Mouse (Mus musculus): ENCODE measurements around the gene Tgif2. TPM values are rescaled to one million over a fixed set of nuclear protein-coding genes. Genes with fewer than 3 reads are reported as not detected.

The Tgif2 gene
- total and polyA plus RNA-seq, 3 experiments, result 16.9 to 43.3 TPM; not detected in 1

GRCm38 (mm10) chr2:156857835-156858234 lies 18.0 kb downstream of the Tgif2 start, which contains the start of gene 4930518I15Rik:
4930518I15Rik (minus strand) TSS chr2:156857946.
- H3K4me1 ChIP-seq (ENCODE audit: control insufficient read depth in 1 of 2, insufficient read depth in 2 of 2, low read length in 2 of 2), result peaks cover 0 to 4% of the 10 kb centered on the region in 2 experiments; a peak in 1 of 4 replicates
- TF ChIP-seq CHD2 (IDR thresholded peaks at IDR 0.05; ENCODE audit: low read length) (no peak), JUND (IDR thresholded peaks at IDR 0.05; ENCODE audit: low read depth, low read length) (no peak), TCF12 (IDR thresholded peaks at IDR 0.05; ENCODE audit: low read depth, low read length) (no peak), NRF1 (IDR thresholded peaks at IDR 0.05; ENCODE audit: insufficient read depth, low read depth, low read length, poor library complexity, severe bottlenecking) (no peak), GABPA (IDR thresholded peaks at IDR 0.05; ENCODE audit: low read depth, low read length) (no peak), NELFE (IDR thresholded peaks at IDR 0.05; ENCODE audit: low read depth, low read length) (no peak), CTCF (IDR thresholded peaks at IDR 0.05 in 2 of 3, conservative IDR thresholded peaks at IDR 0.05 in 1 of 3; ENCODE audit: control insufficient read depth in 1 of 3, insufficient read depth in 1 of 3, low read depth in 2 of 3, low read length in 3 of 3, poor library complexity in 1 of 3, severe bottlenecking in 1 of 3) (no peak)
- H3K9ac ChIP-seq (ENCODE audit: control insufficient read depth, low read depth, low read length, poor library complexity, severe bottlenecking), result no peak within 1 kb of the TSS
- no peaks in the 10 kb centered on the region for H3K9me3 ChIP-seq (replicated peaks; ENCODE audit: insufficient read depth, low read length)
- H3K79me2 ChIP-seq (ENCODE audit: control insufficient read depth, insufficient read depth, low read length, poor library complexity), result peaks cover 14% of the 10 kb centered on the region
- H3K4me3 ChIP-seq (ENCODE audit: control insufficient read depth in 1 of 2, insufficient read depth in 1 of 2, low read depth in 2 of 2, low read length in 2 of 2), result no peak within 1 kb of the TSS
- H3K36me3 ChIP-seq (ENCODE audit: control insufficient read depth in 1 of 2, insufficient read depth in 2 of 2, low read length in 2 of 2), result peaks cover 2 to 4% of the 10 kb centered on the region in 2 experiments; a peak in 3 of 4 replicates
- H3K27me3 ChIP-seq (ENCODE audit: control insufficient read depth in 1 of 2, insufficient read depth in 2 of 2, low read length in 2 of 2), result no peaks in the 10 kb centered on the region
- no peak within 1 kb of the TSS for H3K27ac ChIP-seq (ENCODE audit: control insufficient read depth, low read depth, low read length)
- no peak for DNase-seq (ENCODE audit: low read depth, low spot score)

- no peak overlapping the region for H3K4me3 ChIP-seq (ENCODE audit: control insufficient read depth in 1 of 2, insufficient read depth in 1 of 2, low read depth in 2 of 2, low read length in 2 of 2)
- peaks cover 0 to 4% of the 10 kb centered on the region in 2 experiments; a peak in 2 of 4 replicates for H3K4me1 ChIP-seq (ENCODE audit: control insufficient read depth in 1 of 2, insufficient read depth in 2 of 2, low read length in 2 of 2)
- H3K9ac ChIP-seq (ENCODE audit: control insufficient read depth, low read depth, low read length, poor library complexity, severe bottlenecking), result no peak overlapping the region
- H3K36me3 ChIP-seq (ENCODE audit: control insufficient read depth in 1 of 2, insufficient read depth in 2 of 2, low read length in 2 of 2), result peaks cover 2 to 4% of the 10 kb centered on the region in 2 experiments; a peak in 3 of 4 replicates
- H3K27ac ChIP-seq (ENCODE audit: control insufficient read depth, low read depth, low read length), result no peak overlapping the region
- DNase-seq (ENCODE audit: low read depth, low spot score), result no peak
- H3K27me3 ChIP-seq (ENCODE audit: control insufficient read depth in 1 of 2, insufficient read depth in 2 of 2, low read length in 2 of 2), result no peaks in the 10 kb centered on the region
- no peaks in the 10 kb centered on the region for H3K9me3 ChIP-seq (replicated peaks; ENCODE audit: insufficient read depth, low read length)
- TF ChIP-seq TCF12 (IDR thresholded peaks at IDR 0.05; ENCODE audit: low read depth, low read length), result no peak
- no peak for TF ChIP-seq MXI1 (IDR thresholded peaks at IDR 0.05; ENCODE audit: low read depth, low read length)
- TF ChIP-seq ETS1 (IDR thresholded peaks at IDR 0.05; ENCODE audit: low read depth, low read length), result no peak
- TF ChIP-seq RCOR1 (IDR thresholded peaks at IDR 0.05; ENCODE audit: low read depth, low read length), result no peak
- TF ChIP-seq RAD21 (IDR thresholded peaks at IDR 0.05; ENCODE audit: low read depth, low read length), result no peak
- no peak for TF ChIP-seq CTCF (IDR thresholded peaks at IDR 0.05 in 2 of 3, conservative IDR thresholded peaks at IDR 0.05 in 1 of 3; ENCODE audit: control insufficient read depth in 1 of 3, insufficient read depth in 1 of 3, low read depth in 2 of 3, low read length in 3 of 3, poor library complexity in 1 of 3, severe bottlenecking in 1 of 3)
- TF ChIP-seq MAX (IDR thresholded peaks at IDR 0.05; ENCODE audit: low read length), result no peak
- TF ChIP-seq GABPA (IDR thresholded peaks at IDR 0.05; ENCODE audit: low read depth, low read length), result no peak
- TF ChIP-seq TAL1 (IDR thresholded peaks at IDR 0.05; ENCODE audit: low read length), result no peak
- TF ChIP-seq USF1 (IDR thresholded peaks at IDR 0.05; ENCODE audit: low read depth, low read length), result no peak
- TF ChIP-seq JUND (IDR thresholded peaks at IDR 0.05; ENCODE audit: low read depth, low read length), result no peak
- TF ChIP-seq POLR2AphosphoS2 (IDR thresholded peaks at IDR 0.05; ENCODE audit: low read length), result no peak
- peaks cover 21% of the 10 kb centered on the region for H3K79me2 ChIP-seq (ENCODE audit: control insufficient read depth, insufficient read depth, low read length, poor library complexity)
These were observed 18.9 kb downstream of the Tgif2 start for GRCm38 (mm10) chr2:156858671-156859070.
